Mouse (Mus musculus) CH12.LX (cell line): ENCODE results near the gene Hspa1l. TPM values are rescaled to one million over a fixed set of nuclear protein-coding genes. Genes with fewer than 3 reads are reported as not detected.

Experiments used
- DNase-seq: peaks from one replicate; pipeline ENCODE4 v3.0.0-alpha.2; 2013; ENCODE audit errors: extremely low read depth
- H3K27ac ChIP-seq: 2 replicates; pipeline ENCODE4 v1.5.1; 2012; ENCODE audit warnings: low read depth, mild to moderate bottlenecking, control low read depth, moderate library complexity; ENCODE audit not compliant: insufficient read depth
- H3K27me3 ChIP-seq: replicated peaks from 2 replicates; pipeline ENCODE3; 2012; ENCODE audit warnings: inconsistent platforms
- H3K36me3 ChIP-seq, 2 experiments: replicated peaks in 1 of 2; 2 replicates each; pipeline versions ENCODE3 to v1.6.1; 2012; ENCODE audit warnings: inconsistent platforms in 1 of 2, low read length in 1 of 2, mild to moderate bottlenecking in 1 of 2, mixed read lengths in 1 of 2, moderate library complexity in 1 of 2; ENCODE audit not compliant: control insufficient read depth in 1 of 2, insufficient read depth in 1 of 2
- H3K4me1 ChIP-seq, 2 experiments: 2 replicates each; pipeline ENCODE4 v1.6.1; 2012; ENCODE audit warnings: inconsistent platforms in 1 of 2, moderate library complexity in 1 of 2; ENCODE audit not compliant: insufficient read depth in 2 of 2, control insufficient read depth in 1 of 2
- H3K4me2 ChIP-seq: 2 replicates; pipeline ENCODE4 v1.6.1; 2012; ENCODE audit warnings: low read depth, mild to moderate bottlenecking, control low read depth; ENCODE audit not compliant: poor library complexity, insufficient read depth, severe bottlenecking
- H3K4me3 ChIP-seq, 3 experiments: fragments of 150-350 bp in 1 of 3; sonication (generic) in 1 of 3; replicated peaks in 1 of 3; 2 replicates each; pipeline versions ENCODE3 to v1.5.1; 2011 to 2012; ENCODE audit warnings: low read depth in 2 of 3, low read length in 2 of 3, mild to moderate bottlenecking in 2 of 3, moderate library complexity in 2 of 3, control low read depth in 1 of 3, improper control_type of control experiment in 1 of 3, inconsistent platforms in 1 of 3, mixed read lengths in 1 of 3; ENCODE audit not compliant: poor library complexity in 1 of 3
- H3K79me2 ChIP-seq: replicated peaks from 2 replicates; pipeline ENCODE4 v1.6.1; 2012; ENCODE audit warnings: mild to moderate bottlenecking, moderate library complexity; ENCODE audit not compliant: control insufficient read depth, poor library complexity, insufficient read depth, severe bottlenecking; ENCODE audit errors: extremely low read depth
- H3K9ac ChIP-seq: 2 replicates; pipeline ENCODE4 v1.6.1; 2012; ENCODE audit warnings: low read depth, mild to moderate bottlenecking, control low read depth, moderate library complexity; ENCODE audit not compliant: insufficient read depth
- H3K9me3 ChIP-seq: replicated peaks from 2 replicates; pipeline ENCODE3; 2012; ENCODE audit warnings: low read length, inconsistent platforms, mixed read lengths
- CHD1 ChIP-seq: IDR thresholded peaks from 2 replicates; pipeline ENCODE4 v1.6.1; 2012; ENCODE audit warnings: low read depth, low read length, improper control_type of control experiment, inconsistent platforms
- CTCF ChIP-seq, 2 experiments: IDR thresholded peaks in 1 of 2; conservative IDR thresholded peaks in 1 of 2; 2 replicates each; pipeline ENCODE4 v1.5.1; 2011 to 2012; ENCODE audit warnings: low read depth in 2 of 2, low read length in 2 of 2, improper control_type of control experiment in 1 of 2, inconsistent platforms in 1 of 2, mild to moderate bottlenecking in 1 of 2, moderate library complexity in 1 of 2
- ELF1 ChIP-seq: IDR thresholded peaks from 2 replicates; pipeline ENCODE4 v1.6.1; 2014; ENCODE audit warnings: low read depth, mild to moderate bottlenecking, inconsistent platforms, low read length, improper control_type of control experiment
- EP300 ChIP-seq: IDR thresholded peaks from 2 replicates; pipeline ENCODE4 v1.6.1; 2011; ENCODE audit warnings: low read length, improper control_type of control experiment
- GABPA ChIP-seq: IDR thresholded peaks from 2 replicates; pipeline ENCODE4 v1.6.1; 2012; ENCODE audit warnings: low read depth, low read length, improper control_type of control experiment, inconsistent platforms; ENCODE audit not compliant: insufficient replicate concordance
- HCFC1 ChIP-seq: IDR thresholded peaks from 2 replicates; pipeline ENCODE4 v1.6.1; 2012; ENCODE audit warnings: low read depth, mild to moderate bottlenecking, inconsistent platforms, low read length, improper control_type of control experiment
- MAZ ChIP-seq: IDR thresholded peaks from 2 replicates; pipeline ENCODE4 v1.6.1; 2012; ENCODE audit warnings: low read depth, mild to moderate bottlenecking, inconsistent platforms, low read length, improper control_type of control experiment, moderate library complexity
- MXI1 ChIP-seq: IDR thresholded peaks from 2 replicates; pipeline ENCODE4 v1.6.1; 2011; ENCODE audit warnings: mild to moderate bottlenecking, low read depth, low read length, improper control_type of control experiment
- MYC ChIP-seq: IDR thresholded peaks from 2 replicates; pipeline ENCODE4 v1.6.1; 2011; ENCODE audit warnings: low read depth, mild to moderate bottlenecking, improper control_type of control experiment, low read length
- PAX5 ChIP-seq: IDR thresholded peaks from 2 replicates; pipeline ENCODE4 v1.6.1; 2012; ENCODE audit warnings: low read length, inconsistent platforms, mixed read lengths
- POLR2A ChIP-seq: IDR thresholded peaks from 2 replicates; pipeline ENCODE4 v1.6.1; 2011; ENCODE audit warnings: low read depth, mild to moderate bottlenecking, improper control_type of control experiment, low read length
- POLR2AphosphoS2 ChIP-seq: IDR thresholded peaks from 2 replicates; pipeline ENCODE4 v1.6.1; 2011; ENCODE audit warnings: low read depth, low read length, improper control_type of control experiment
- SIN3A ChIP-seq: IDR thresholded peaks from 2 replicates; pipeline ENCODE4 v1.6.1; 2012; ENCODE audit warnings: low read length, improper control_type of control experiment, inconsistent platforms
- SMC3 ChIP-seq: IDR thresholded peaks from 2 replicates; pipeline ENCODE4 v1.6.1; 2011; ENCODE audit warnings: low read depth, low read length, improper control_type of control experiment
- TBP ChIP-seq: conservative IDR thresholded peaks from 2 replicates; pipeline ENCODE4 v1.6.1; 2011; ENCODE audit warnings: low read depth, low read length, improper control_type of control experiment
- UBTF ChIP-seq: IDR thresholded peaks from 2 replicates; pipeline ENCODE4 v1.6.1; 2012; ENCODE audit warnings: low read depth, mild to moderate bottlenecking, inconsistent platforms, low read length, improper control_type of control experiment, moderate library complexity
- USF1 ChIP-seq: IDR thresholded peaks from 2 replicates; pipeline ENCODE4 v1.6.1; 2014; ENCODE audit warnings: low read depth, mild to moderate bottlenecking, inconsistent platforms, low read length, improper control_type of control experiment
- USF2 ChIP-seq: conservative IDR thresholded peaks from 2 replicates; pipeline ENCODE4 v1.6.1; 2011; ENCODE audit warnings: low read depth, low read length, improper control_type of control experiment
- ZC3H11A ChIP-seq: IDR thresholded peaks from 2 replicates; pipeline ENCODE4 v1.6.1; 2012; ENCODE audit warnings: low read depth, mild to moderate bottlenecking, inconsistent platforms, low read length, improper control_type of control experiment
- ZKSCAN1 ChIP-seq: IDR thresholded peaks from 2 replicates; pipeline ENCODE4 v1.6.1; 2012; ENCODE audit warnings: low read depth, inconsistent platforms, low read length, improper control_type of control experiment, borderline replicate concordance
- ZMIZ1 ChIP-seq: IDR thresholded peaks from 2 replicates; pipeline ENCODE4 v1.6.1; 2012; ENCODE audit warnings: low read depth, mild to moderate bottlenecking, inconsistent platforms, low read length, improper control_type of control experiment
- ZNF384 ChIP-seq: IDR thresholded peaks from 2 replicates; pipeline ENCODE4 v1.6.1; 2012; ENCODE audit warnings: low read depth, low read length, improper control_type of control experiment, inconsistent platforms
- dilution Hi-C: fragments of 300-500 bp; cut with MboI; formaldehyde crosslinking; loops from 2 replicates; pipeline ENCODE4 v1.14.3; 2020; ENCODE audit warnings: low sequenced_read_pairs; ENCODE audit not compliant: extremely low pct_unique_long_range_greater_than_20kb, extremely low pct_ligation_motif_present
- in situ Hi-C: fragments of 300-500 bp; cut with MboI; formaldehyde crosslinking; loops from 3 replicates; pipeline ENCODE4 v1.14.3; 2019; ENCODE audit warnings: low sequenced_read_pairs, low pct_ligation_motif_present, low pct_unique_long_range_greater_than_20kb, mixed read lengths
- polyA plus RNA-seq: library from polyadenylated mRNA; unstranded; fragments of >175 nt; gene quantifications from 2 replicates; pipeline ENCODE4 v1.2.1, GENCODE M21; 2012; ENCODE audit warnings: low read depth; ENCODE audit not compliant: insufficient read length
- total RNA-seq, 2 experiments: library from RNA; depleted of rRNA; stranded (reverse); fragments of 300-350 nt in 1 of 2; fragments of >200 nt in 1 of 2; gene quantifications; 2 replicates each; pipeline ENCODE4 v1.2.3; 2012 to 2014

The Hspa1l gene
- total and polyA plus RNA-seq, 3 experiments: 0.30 to 1.4 TPM; not detected in 1

DNA sequence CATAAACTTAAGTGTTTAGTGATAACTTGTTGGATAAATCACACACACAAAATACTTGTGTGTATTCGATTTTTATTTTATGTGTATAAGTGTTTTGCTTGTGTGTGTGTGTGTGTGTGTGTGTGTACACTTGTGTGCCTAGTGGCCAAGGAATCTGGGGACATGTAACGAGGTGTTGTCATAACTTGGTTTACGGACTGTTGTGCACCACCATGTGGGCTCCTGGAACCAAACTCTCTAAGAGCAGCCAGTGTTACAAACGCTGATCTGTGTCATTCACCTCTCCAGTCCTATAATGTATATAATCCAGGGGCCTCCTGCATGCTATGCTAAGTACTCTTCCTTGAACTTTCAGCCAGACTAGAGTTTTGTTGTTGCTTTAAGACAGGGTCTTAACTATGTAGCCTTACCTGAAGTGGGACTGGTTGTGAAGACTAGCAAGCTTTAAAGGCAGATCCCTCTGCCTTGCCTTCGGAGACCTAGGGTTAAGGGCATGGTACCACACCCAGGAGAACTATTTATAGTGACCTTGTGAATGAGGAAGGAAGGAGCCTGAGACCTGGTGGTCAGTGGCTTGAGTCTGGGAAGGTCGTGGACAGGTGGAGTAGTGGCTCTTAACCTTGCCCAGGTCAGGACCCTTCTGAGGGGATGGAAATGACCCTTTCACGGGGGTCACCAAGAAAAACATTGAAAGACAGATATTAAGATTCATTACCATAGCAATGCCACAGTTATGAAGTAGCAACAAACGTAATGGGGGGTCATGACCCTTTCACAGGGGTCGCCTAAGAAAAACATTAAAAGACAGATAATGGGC is 30.7 kb downstream of the Hspa1l start:
- Histone ChIP-seq H3K9ac (peak overlapping the region; percentile 100), H3K36me3 (peaks cover 42 to 57% of the 10 kb centered on the region in 2 experiments), H3K4me1 (peaks cover 8 to 20% of the 10 kb centered on the region in 2 experiments; a peak in 3 of 4 replicates), H3K27ac (peak overlapping the region; percentile 100), H3K9me3 (peaks cover 18% of the 10 kb centered on the region)
- TF ChIP-seq ZKSCAN1: no peak
- no peak for TF ChIP-seq CTCF (conservative IDR thresholded peaks at IDR 0.05 in 1 of 2, IDR thresholded peaks at IDR 0.05 in 1 of 2; ENCODE audit: low read depth in 2 of 2, low read length in 2 of 2)
- TF ChIP-seq ELF1: no peak
- TF ChIP-seq UBTF: no peak
- TF ChIP-seq POLR2A: peak; percentile 40; the same call in 1 of the 2 replicates
- peak; percentile 52; the same call in 1 of the 2 replicates for TF ChIP-seq SIN3A
- TF ChIP-seq MYC: peak; percentile 64
- 0 out of 2 replicates have a peak, but pooled peaks have one; percentile 19 for TF ChIP-seq TBP
- peak; percentile 45; the same call in 1 of the 2 replicates for TF ChIP-seq MXI1
- TF ChIP-seq, all 38 proteins: peak for 5
- Histone ChIP-seq H3K4me3 (peak overlapping the region; percentile 84 to 94 (median 86)), H3K27me3 (no peaks in the 10 kb centered on the region), H3K4me2 (peak overlapping the region; percentile 88), H3K79me2 (peaks cover 37% of the 10 kb centered on the region)
- peak; percentile 45 for DNase-seq
- in situ Hi-C loops: no loop called here
- dilution Hi-C loops: no loop called here

DNA sequence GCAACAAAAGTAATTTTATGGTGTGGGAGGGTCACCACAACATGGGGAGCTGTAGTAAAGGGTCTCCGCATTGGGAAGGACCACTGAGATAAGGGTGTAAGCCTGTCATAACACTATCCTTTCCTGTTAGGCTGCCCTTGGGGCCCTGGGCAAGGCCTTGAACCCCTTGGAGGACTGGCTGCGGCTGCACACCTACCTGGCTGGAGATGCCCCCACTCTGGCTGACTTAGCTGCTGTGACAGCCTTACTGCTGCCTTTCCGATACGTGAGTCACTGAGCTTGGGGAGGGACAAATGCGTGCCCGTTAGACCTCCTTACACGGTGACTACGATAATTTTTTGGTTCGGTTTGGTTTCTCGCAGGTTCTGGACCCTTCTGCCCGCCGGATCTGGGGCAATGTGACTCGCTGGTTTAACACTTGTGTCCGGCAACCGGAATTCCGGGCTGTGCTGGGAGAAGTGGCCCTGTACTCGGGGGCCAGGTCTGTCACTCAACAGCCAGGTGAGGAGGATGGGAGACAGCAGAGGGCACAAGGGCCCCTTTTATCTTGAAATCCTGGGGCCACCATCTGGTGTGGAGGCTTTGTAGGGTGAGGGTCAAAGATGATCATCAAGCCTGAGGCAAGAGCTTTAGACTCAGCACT is 31.7 kb downstream of the Hspa1l start:
- Histone ChIP-seq H3K79me2 (peaks cover 41% of the 10 kb centered on the region), H3K4me2 (peak overlapping the region; percentile 88), H3K9me3 (peaks cover 8% of the 10 kb centered on the region), H3K36me3 (peaks cover 42 to 57% of the 10 kb centered on the region in 2 experiments), H3K9ac (peak overlapping the region; percentile 100), H3K27me3 (no peaks in the 10 kb centered on the region), H3K4me3 (peak overlapping the region; percentile 84 to 94 (median 86)), H3K4me1 (peaks cover 8 to 30% of the 10 kb centered on the region in 2 experiments; a peak in 3 of 4 replicates), H3K27ac (peak overlapping the region; percentile 92)
- no peak for DNase-seq
- peak; percentile 36; the same call in 1 of the 2 replicates for TF ChIP-seq POLR2AphosphoS2
- no peak for TF ChIP-seq ZC3H11A
- TF ChIP-seq MAZ: 0 out of 2 replicates have a peak, but pooled peaks have one; percentile 5
- no peak for TF ChIP-seq EP300
- peak; percentile 70 for TF ChIP-seq SIN3A
- TF ChIP-seq MXI1: peak; percentile 63
- no peak for TF ChIP-seq ZNF384
- 0 out of 2 replicates have a peak, but pooled peaks have one; percentile 11 for TF ChIP-seq HCFC1
- no peak for TF ChIP-seq SMC3
- TF ChIP-seq ZMIZ1: peak; percentile 47; the same call in 1 of the 2 replicates
- TF ChIP-seq POLR2A: peak; percentile 23; the same call in 1 of the 2 replicates
- no peak for TF ChIP-seq USF2
- TF ChIP-seq ELF1: peak; percentile 33; the same call in 1 of the 2 replicates
- no peak for TF ChIP-seq PAX5
- TF ChIP-seq GABPA: no peak
- TF ChIP-seq CHD1: peak; percentile 90; the same call in 1 of the 2 replicates
- TF ChIP-seq USF1: no peak
- in situ Hi-C loops: no loop called here
- dilution Hi-C loops: no loop called here
